Mouse (Mus musculus) megakaryocyte, embryonic 14.5 days (primary cell): Measurements from ENCODE around the gene Nectin4. TPM values are rescaled to one million over a fixed set of nuclear protein-coding genes. Genes with fewer than 3 reads are reported as not detected.
A peak's percentile ranks its signal among the peaks of the same experiment; 100 is the strongest.

Experiments
- H3K27me3 ChIP-seq: replicated peaks from 2 replicates; pipeline ENCODE3; 2012; ENCODE audit warnings: inconsistent platforms
- H3K36me3 ChIP-seq: replicated peaks from 2 replicates; pipeline ENCODE3; 2012; ENCODE audit warnings: low read length, inconsistent platforms, mixed read lengths
- H3K4me1 ChIP-seq: 2 replicates; pipeline ENCODE4 v1.6.1; 2012; ENCODE audit warnings: inconsistent platforms
- H3K4me3 ChIP-seq: replicated peaks from 2 replicates; pipeline ENCODE3; 2012; ENCODE audit warnings: moderate library complexity, mild to moderate bottlenecking, inconsistent platforms
- H3K9me3 ChIP-seq: 2 replicates; pipeline ENCODE4 v1.6.1; 2012; ENCODE audit warnings: inconsistent platforms
- FLI1 ChIP-seq: IDR thresholded peaks from 2 replicates; pipeline ENCODE4 v1.6.1; 2012; ENCODE audit warnings: low read length, inconsistent platforms, mixed read lengths
- GATA1 ChIP-seq: IDR thresholded peaks from 3 replicates; pipeline ENCODE4 v1.6.1; 2012; ENCODE audit warnings: mixed read lengths, low read length, inconsistent platforms, borderline replicate concordance
- polyA plus RNA-seq: library from polyadenylated mRNA; stranded (reverse); fragments of >175 nt; gene quantifications from 2 replicates; pipeline ENCODE4 v1.2.3, GENCODE M21; 2012; ENCODE audit warnings: low replicate concordance; ENCODE audit not compliant: insufficient read depth

The Nectin4 gene
- polyA plus RNA-seq, 1 experiment, result 0.44 TPM

GRCm38 (mm10) chr1:171342262-171343207, 27.4 kb upstream of the Nectin4 start:
- Histone ChIP-seq H3K27me3 (no peaks in the 10 kb centered on the region), H3K36me3 (peaks cover 69% of the 10 kb centered on the region), H3K9me3 (no peaks in the 10 kb centered on the region), H3K4me1 (peaks cover 35% of the 10 kb centered on the region), H3K4me3 (no peak overlapping the region)
- TF ChIP-seq FLI1, result no peak
- TF ChIP-seq GATA1, result no peak

- Histone ChIP-seq H3K27me3 (no peaks in the 10 kb centered on the region), H3K9me3 (no peaks in the 10 kb centered on the region), H3K36me3 (peaks cover 57% of the 10 kb centered on the region), H3K4me1 (peaks cover 47% of the 10 kb centered on the region), H3K4me3 (no peak overlapping the region)
- no peak for TF ChIP-seq FLI1
- TF ChIP-seq GATA1, result no peak
Measured at GRCm38 (mm10) chr1:171343922-171344677, 25.8 kb upstream of the Nectin4 start.

GRCm38 (mm10) chr1:171344715-171345114, 25.2 kb upstream of the Nectin4 start:
- peaks cover 50% of the 10 kb centered on the region for H3K4me1 ChIP-seq
- H3K27me3 ChIP-seq, result no peaks in the 10 kb centered on the region
- peak overlapping the region; percentile 97 for H3K4me3 ChIP-seq
- H3K36me3 ChIP-seq, result peaks cover 51% of the 10 kb centered on the region
- no peak for TF ChIP-seq GATA1
- no peak for TF ChIP-seq FLI1
- H3K9me3 ChIP-seq, result no peaks in the 10 kb centered on the region

GRCm38 (mm10) chr1:171345225-171346094, 24.4 kb upstream of the Nectin4 start, which contains the start of the genes Nit1 and Pfdn2:
TSS of gene Nit1 (minus strand) at chr1:171345646.
TSS of gene Pfdn2 (plus strand) at chr1:171345670.
- Histone ChIP-seq H3K36me3 (peaks cover 44% of the 10 kb centered on the region), H3K27me3 (no peaks in the 10 kb centered on the region), H3K9me3 (no peaks in the 10 kb centered on the region), H3K4me3 (peak within 1 kb of the TSS; percentile 97), H3K4me1 (peaks cover 52% of the 10 kb centered on the region)
- peak; percentile 48; the same call in 1 of the 2 replicates for TF ChIP-seq FLI1
- no peak for TF ChIP-seq GATA1

DNA sequence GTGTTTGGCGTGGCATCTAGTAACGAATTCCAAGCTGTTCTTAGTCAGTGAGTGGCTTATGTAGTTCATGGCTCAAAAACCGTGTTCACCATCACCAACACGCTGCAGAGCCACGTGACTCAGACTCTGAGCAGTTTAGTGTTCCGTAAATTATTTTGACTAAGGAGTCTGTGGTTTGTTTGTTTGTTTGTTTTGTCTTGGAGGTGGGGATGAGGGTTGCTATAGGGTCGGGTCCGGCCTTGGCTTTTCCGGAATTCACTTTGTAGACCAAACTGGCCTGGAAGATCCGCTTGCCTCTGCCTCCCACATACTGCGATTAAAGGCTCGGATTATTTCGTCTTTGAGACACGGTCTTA, 23.8 kb upstream of the Nectin4 start:
- Histone ChIP-seq H3K36me3 (peaks cover 38% of the 10 kb centered on the region), H3K27me3 (no peaks in the 10 kb centered on the region), H3K9me3 (no peaks in the 10 kb centered on the region), H3K4me1 (peaks cover 58% of the 10 kb centered on the region), H3K4me3 (peak overlapping the region; percentile 97)
- TF ChIP-seq FLI1 (no peak), GATA1 (no peak)

GRCm38 (mm10) chr1:171348665-171349064, 21.2 kb upstream of the Nectin4 start:
- Histone ChIP-seq H3K4me3 (no peak overlapping the region), H3K27me3 (no peaks in the 10 kb centered on the region), H3K9me3 (no peaks in the 10 kb centered on the region), H3K36me3 (peaks cover 16% of the 10 kb centered on the region), H3K4me1 (peaks cover 68% of the 10 kb centered on the region)
- TF ChIP-seq FLI1 (no peak), GATA1 (no peak)

DNA sequence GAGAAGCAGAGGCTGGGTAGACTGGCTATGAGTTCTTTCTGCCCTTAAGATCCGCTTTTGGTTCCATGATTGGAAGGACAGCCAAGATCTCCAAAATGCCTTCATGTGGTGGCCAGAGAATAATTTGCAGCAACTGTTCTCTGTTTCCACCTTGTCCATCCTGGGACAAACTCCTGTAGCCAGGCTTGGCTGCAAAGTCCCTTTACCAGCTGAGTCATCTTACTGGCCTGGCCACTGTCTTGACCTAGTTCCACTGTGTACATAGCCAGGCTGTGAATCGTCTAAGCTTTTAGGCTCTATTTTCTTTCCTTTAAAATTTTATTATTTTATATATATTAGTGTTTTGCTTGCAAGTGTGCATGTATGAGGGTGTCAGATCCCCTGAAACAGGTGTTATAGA, 20.7 kb upstream of the Nectin4 start:
- H3K9me3 ChIP-seq, result no peaks in the 10 kb centered on the region
- H3K36me3 ChIP-seq, result peaks cover 12% of the 10 kb centered on the region
- TF ChIP-seq GATA1 (no peak), FLI1 (no peak)
- no peak overlapping the region for H3K4me3 ChIP-seq
- H3K4me1 ChIP-seq, result peaks cover 63% of the 10 kb centered on the region
- no peaks in the 10 kb centered on the region for H3K27me3 ChIP-seq

- TF ChIP-seq FLI1 (no peak), GATA1 (no peak)
- peaks cover 53% of the 10 kb centered on the region for H3K36me3 ChIP-seq
Measured at GRCm38 (mm10) chr1:171355812-171356340, 14.0 kb upstream of the Nectin4 start.

GRCm38 (mm10) chr1:171356814-171357213, 13.1 kb upstream of the Nectin4 start:
- H3K27me3 ChIP-seq, result no peaks in the 10 kb centered on the region
- H3K36me3 ChIP-seq, result peaks cover 53% of the 10 kb centered on the region
- TF ChIP-seq FLI1 (no peak), GATA1 (no peak)
- no peaks in the 10 kb centered on the region for H3K9me3 ChIP-seq
- H3K4me1 ChIP-seq, result peaks cover 32% of the 10 kb centered on the region
- H3K4me3 ChIP-seq, result no peak overlapping the region

More at GRCm38 (mm10) chr1:171355812-171356340, 14.0 kb upstream of the Nectin4 start:
- H3K4me1 ChIP-seq, result peaks cover 32% of the 10 kb centered on the region
- no peaks in the 10 kb centered on the region for H3K9me3 ChIP-seq
- H3K27me3 ChIP-seq, result no peaks in the 10 kb centered on the region
- no peak overlapping the region for H3K4me3 ChIP-seq
